Mouse (Mus musculus): ENCODE measurements around the gene Thoc3. TPM values are rescaled to one million over a fixed set of nuclear protein-coding genes. Genes with fewer than 3 reads are reported as not detected.

Thoc3 gene
- polyA plus RNA-seq (2017; shearing (Covaris generic)), result 42.6 TPM

GRCm38 (mm10) chr13:54468098-54469011 is at the start of gene Thoc3:
Thoc3 (minus strand) TSS chr13:54468849.

GRCm38 (mm10) chr13:54503604-54504521 is 35.2 kb upstream of the Thoc3 start, which contains the start of gene Simc1:
Simc1 (plus strand) TSS chr13:54503779.

Other genes with a start within 250 kb of the Thoc3 start
- gene Cplx2, start 97.5 kb downstream of the Thoc3 start, polyA plus RNA-seq (2017; shearing (Covaris generic)), result not detected
- 39.2 TPM for gene Simc1, start 34.9 kb upstream of the Thoc3 start, polyA plus RNA-seq (2017; shearing (Covaris generic))
- gene 4833439L19Rik, start 96.6 kb upstream of the Thoc3 start, polyA plus RNA-seq (2017; shearing (Covaris generic)), result 57.8 TPM
- gene Arl10, start 106.2 kb upstream of the Thoc3 start, polyA plus RNA-seq (2017; shearing (Covaris generic)), result 3.9 TPM
- 25.3 TPM for gene Nop16, start 121.2 kb upstream of the Thoc3 start, polyA plus RNA-seq (2017; shearing (Covaris generic))
- gene Higd2a, start 121.4 kb upstream of the Thoc3 start, polyA plus RNA-seq (2017; shearing (Covaris generic)), result 181 TPM
- gene Cltb, start 142.5 kb upstream of the Thoc3 start, polyA plus RNA-seq (2017; shearing (Covaris generic)), result 72.7 TPM
- gene Faf2, start 152.9 kb upstream of the Thoc3 start, polyA plus RNA-seq (2017; shearing (Covaris generic)), result 66.5 TPM
- gene Rnf44, start 225.1 kb upstream of the Thoc3 start, polyA plus RNA-seq (2017; shearing (Covaris generic)), result 107 TPM
- not detected for gene Cdhr2, start 232.6 kb upstream of the Thoc3 start, polyA plus RNA-seq (2017; shearing (Covaris generic))

Measured in naive thymus-derived CD4-positive, alpha-beta T cell, adult 5 months (primary cell).